Mouse (Mus musculus) spleen, adult 2 months (tissue): ENCODE data around the gene Diras1. TPM values are rescaled to one million over a fixed set of nuclear protein-coding genes. Genes with fewer than 3 reads are reported as not detected.
"Not testable (repeated sequence)": the region's sequence is repeated elsewhere in the genome, so short reads cannot be mapped to it uniquely, and the experiment has no call there.

Experiments
- DNase-seq, 2 experiments: peaks; one replicate each; pipeline versions ENCODE4 v3.0.0 to v3.0.0-alpha.2; 2012 to 2021; ENCODE audit warnings: low spot score in 2 of 2, low read depth in 1 of 2
- H3K27ac ChIP-seq: fragments of 200-500 bp; 2 replicates; pipeline ENCODE4 v1.5.1; 2012; ENCODE audit warnings: low read length, inconsistent platforms; ENCODE audit not compliant: insufficient read depth
- H3K27me3 ChIP-seq: fragments of 200-500 bp; 2 replicates; pipeline ENCODE4 v1.6.1; 2012; ENCODE audit warnings: mild to moderate bottlenecking, moderate library complexity, low read length, inconsistent platforms; ENCODE audit not compliant: control insufficient read depth, insufficient read depth
- H3K36me3 ChIP-seq: fragments of 200-500 bp; 2 replicates; pipeline ENCODE4 v1.6.1; 2012; ENCODE audit warnings: mild to moderate bottlenecking, low read length, inconsistent platforms; ENCODE audit not compliant: control insufficient read depth, insufficient read depth
- H3K4me1 ChIP-seq: fragments of 200-500 bp; 2 replicates; pipeline ENCODE4 v1.6.1; 2011; ENCODE audit warnings: inconsistent platforms; ENCODE audit not compliant: control insufficient read depth, insufficient read depth, insufficient read length
- H3K4me3 ChIP-seq: fragments of 200-500 bp; 2 replicates; pipeline ENCODE4 v1.5.1; 2011; ENCODE audit warnings: mild to moderate bottlenecking, inconsistent platforms; ENCODE audit not compliant: insufficient read depth, insufficient read length; ENCODE audit errors: extremely low read depth
- CTCF ChIP-seq: fragments of 200-500 bp; IDR thresholded peaks from 2 replicates; pipeline ENCODE4 v1.5.1; 2011; ENCODE audit warnings: mild to moderate bottlenecking, inconsistent platforms; ENCODE audit not compliant: insufficient read depth, insufficient read length, insufficient replicate concordance; ENCODE audit errors: extremely low read depth
- POLR2A ChIP-seq: fragments of 200-500 bp; IDR thresholded peaks from 2 replicates; pipeline ENCODE4 v1.6.1; 2011; ENCODE audit warnings: low read depth, low read length, inconsistent platforms
- WGBS: fragments of 180-500 bp; shearing (Covaris S2); methylation state at CpG from one replicate; pipeline ENCODE4 v1.1.7; 2018; 5-methylcytosine and 5-hydroxymethylcytosine counted together
- polyA plus RNA-seq: library from polyadenylated mRNA; depleted of rRNA; stranded (reverse); fragments of >200 nt; gene quantifications from 2 replicates; pipeline ENCODE4 v1.2.3, GENCODE M21; 2012; rRNA removed

The Diras1 gene
- 0.04 TPM in 1 of 2 replicates, not detected in the other for polyA plus RNA-seq

GRCm38 (mm10) chr10:81025639-81026275 is at the start of gene Diras1:
Gene Diras1, minus strand, starts transcription at chr10:81025662.
- 57% methylated on average over 12 of the region's 12 CpGs for WGBS
- Histone ChIP-seq H3K27me3 (peaks cover 12% of the 10 kb centered on the region), H3K27ac (no peak within 1 kb of the TSS), H3K4me1 (no peaks in the 10 kb centered on the region), H3K36me3 (peaks cover 3% of the 10 kb centered on the region; the same call in 1 of the 2 replicates), H3K4me3 (no peak within 1 kb of the TSS)
- DNase-seq: no peak
- TF ChIP-seq CTCF: no peak
- TF ChIP-seq POLR2A: no peak

GRCm38 (mm10) chr10:81073464-81073863 is 48.0 kb upstream of the Diras1 start:
- DNase-seq: no peak
- no peaks in the 10 kb centered on the region for H3K27me3 ChIP-seq
- no peak overlapping the region for H3K4me3 ChIP-seq
- TF ChIP-seq CTCF (peak; percentile 46; the same call in 1 of the 2 replicates), POLR2A (no peak)
- 71% methylated on average over 7 of the region's 7 CpGs for WGBS
- no peak overlapping the region for H3K27ac ChIP-seq
- peaks cover 8% of the 10 kb centered on the region; the same call in 1 of the 2 replicates for H3K4me1 ChIP-seq
- no peaks in the 10 kb centered on the region for H3K36me3 ChIP-seq

- 93% methylated on average over 8 of the region's 8 CpGs for WGBS
- DNase-seq: no peak
- Histone ChIP-seq H3K36me3 (no peaks in the 10 kb centered on the region), H3K4me3 (no peak overlapping the region), H3K4me1 (peaks cover 8% of the 10 kb centered on the region; the same call in 1 of the 2 replicates), H3K27me3 (no peaks in the 10 kb centered on the region), H3K27ac (no peak overlapping the region)
- no peak for TF ChIP-seq POLR2A
- no peak for TF ChIP-seq CTCF
These were observed 46.8 kb upstream of the Diras1 start for GRCm38 (mm10) chr10:81072290-81072689.

- under 1% methylated on average over 35 of the region's 35 CpGs for WGBS
These were observed 44.4 kb upstream of the Diras1 start, which contains the start of gene Thop1 for GRCm38 (mm10) chr10:81069836-81070235. Gene Thop1, plus strand, starts transcription at chr10:81070035.

GRCm38 (mm10) chr10:81068706-81069105 is 43.2 kb upstream of the Diras1 start:
- WGBS: 79% methylated on average over 5 of the region's 5 CpGs
- Histone ChIP-seq H3K27me3 (no peaks in the 10 kb centered on the region), H3K4me1 (peaks cover 8% of the 10 kb centered on the region; the same call in 1 of the 2 replicates), H3K4me3 (no peak overlapping the region), H3K36me3 (no peaks in the 10 kb centered on the region), H3K27ac (no peak overlapping the region)
- DNase-seq: no peak
- TF ChIP-seq POLR2A: no peak

More at GRCm38 (mm10) chr10:81069836-81070235, 44.4 kb upstream of the Diras1 start, which contains the start of gene Thop1:
- no peaks in the 10 kb centered on the region for H3K27me3 ChIP-seq
- no peaks in the 10 kb centered on the region for H3K36me3 ChIP-seq
- H3K4me1 ChIP-seq: peaks cover 8% of the 10 kb centered on the region; the same call in 1 of the 2 replicates
- H3K27ac ChIP-seq: no peak within 1 kb of the TSS
- DNase-seq: peak; percentile 98 to 99
- H3K4me3 ChIP-seq: peak within 1 kb of the TSS; percentile 59
- TF ChIP-seq CTCF (no peak), POLR2A (peak; percentile 47)

GRCm38 (mm10) chr10:81064519-81064918 is 39.1 kb upstream of the Diras1 start:
- H3K4me1 ChIP-seq, H3K36me3 ChIP-seq, H3K4me3 ChIP-seq, H3K27ac ChIP-seq, H3K27me3 ChIP-seq, DNase-seq: not testable (repeated sequence)
- WGBS: 92% methylated on average over 8 of the region's 8 CpGs

- H3K36me3 ChIP-seq: no peaks in the 10 kb centered on the region
- DNase-seq: no peak
- H3K27me3 ChIP-seq: no peaks in the 10 kb centered on the region
- peaks cover 6% of the 10 kb centered on the region; the same call in 1 of the 2 replicates for H3K4me1 ChIP-seq
- no peak overlapping the region for H3K27ac ChIP-seq
- TF ChIP-seq POLR2A: no peak
- H3K4me3 ChIP-seq: no peak overlapping the region
- WGBS: 59% methylated on average over 4 of the region's 4 CpGs
These were observed 37.2 kb upstream of the Diras1 start for GRCm38 (mm10) chr10:81062710-81063109.
